Comparison of ENCODE assay signal across 1 mouse cellular context in genomic region chr10:127667269-127668092, GRCm38 (mm10).
TF ChIP-seq lines count a peak whose summit lies in the region.

No protein-coding gene starts in this region.

TF ChIP-seq in C2C12, 6 proteins besides CTCF, POLR2A, EP300 and RAD21:
- TF ChIP-seq MAX (IDR thresholded peaks at IDR 0.05) (no peak), MYOD1 (IDR thresholded peaks at IDR 0.05; ENCODE audit: control insufficient read depth, insufficient read length, low read depth) (no peak), MYOG (IDR thresholded peaks at IDR 0.05; ENCODE audit: control insufficient read depth, extremely low read depth, insufficient read length) (no peak), CEBPB (IDR thresholded peaks at IDR 0.05; ENCODE audit: low read depth) (no peak), FOSL1 (IDR thresholded peaks at IDR 0.05; ENCODE audit: insufficient read depth, low read length, poor library complexity, severe bottlenecking) (no peak), USF1 (IDR thresholded peaks at IDR 0.05; ENCODE audit: low read depth) (no peak)
